Mouse (Mus musculus): ENCODE results near the gene Sec1.

Gene Sec1

GRCm38 (mm10) chr7:45708221-45708761, 14.1 kb upstream of the Sec1 start:
- in situ Hi-C loops (cut with MboI; ENCODE audit: low pct_unique_long_range_greater_than_20kb in 1 of 2, low sequenced_read_pairs in 2 of 2, unreplicated experiment in 1 of 2): no loop called here

- in situ Hi-C loops (cut with MboI; ENCODE audit: low pct_unique_long_range_greater_than_20kb in 1 of 2, low sequenced_read_pairs in 2 of 2, unreplicated experiment in 1 of 2): no loop called here
These were observed 13.3 kb upstream of the Sec1 start for GRCm38 (mm10) chr7:45707375-45707967.

- in situ Hi-C loops (cut with MboI; ENCODE audit: low pct_unique_long_range_greater_than_20kb in 1 of 2, low sequenced_read_pairs in 2 of 2, unreplicated experiment in 1 of 2): no loop called here
These were observed 12.6 kb upstream of the Sec1 start for GRCm38 (mm10) chr7:45706721-45707241.

DNA sequence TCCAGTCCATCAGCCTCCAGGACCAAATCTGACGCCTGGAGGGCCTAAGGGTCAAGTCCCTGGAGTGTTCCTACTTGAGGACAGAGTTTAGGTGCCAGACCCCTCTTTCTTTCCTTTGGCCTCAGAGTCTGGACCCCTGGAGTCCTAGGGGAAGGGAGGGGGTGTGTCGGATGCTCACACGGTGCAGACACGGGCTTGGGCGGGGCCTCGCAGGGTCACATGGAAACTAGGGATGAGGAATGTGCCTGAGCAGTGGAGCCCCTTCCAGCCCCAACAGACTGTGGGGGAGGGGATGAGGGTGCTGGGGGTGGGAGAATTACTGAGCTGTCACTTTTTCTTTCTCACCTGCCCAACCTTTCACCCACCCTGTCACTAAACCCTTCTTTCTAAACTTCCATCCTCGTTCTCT, 11.7 kb upstream of the Sec1 start:
- in situ Hi-C loops (cut with MboI; ENCODE audit: low pct_unique_long_range_greater_than_20kb in 1 of 2, low sequenced_read_pairs in 2 of 2, unreplicated experiment in 1 of 2): no loop called here

DNA sequence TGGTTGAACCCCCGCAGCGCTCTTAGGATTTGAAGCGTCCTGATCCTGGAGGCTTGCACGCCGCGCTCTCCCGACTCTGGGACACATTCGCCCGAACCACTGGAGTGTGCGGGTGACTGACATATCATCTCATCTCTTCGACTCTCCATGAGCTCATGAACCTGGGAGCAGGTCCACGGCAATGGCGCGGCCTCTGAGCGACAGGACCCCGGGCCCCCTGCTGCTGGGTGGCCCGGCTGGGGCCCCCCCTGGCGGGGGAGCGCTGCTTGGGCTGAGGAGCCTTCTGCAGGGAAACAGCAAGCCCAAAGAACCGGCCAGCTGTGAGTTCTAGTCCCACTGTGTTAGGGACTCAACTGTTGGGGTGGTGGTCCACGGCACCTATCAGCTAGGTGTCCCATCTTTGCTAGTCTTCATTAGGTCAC, 11.3 kb upstream of the Sec1 start:
- in situ Hi-C loops (cut with MboI; ENCODE audit: low pct_unique_long_range_greater_than_20kb in 1 of 2, low sequenced_read_pairs in 2 of 2, unreplicated experiment in 1 of 2): no loop called here

DNA sequence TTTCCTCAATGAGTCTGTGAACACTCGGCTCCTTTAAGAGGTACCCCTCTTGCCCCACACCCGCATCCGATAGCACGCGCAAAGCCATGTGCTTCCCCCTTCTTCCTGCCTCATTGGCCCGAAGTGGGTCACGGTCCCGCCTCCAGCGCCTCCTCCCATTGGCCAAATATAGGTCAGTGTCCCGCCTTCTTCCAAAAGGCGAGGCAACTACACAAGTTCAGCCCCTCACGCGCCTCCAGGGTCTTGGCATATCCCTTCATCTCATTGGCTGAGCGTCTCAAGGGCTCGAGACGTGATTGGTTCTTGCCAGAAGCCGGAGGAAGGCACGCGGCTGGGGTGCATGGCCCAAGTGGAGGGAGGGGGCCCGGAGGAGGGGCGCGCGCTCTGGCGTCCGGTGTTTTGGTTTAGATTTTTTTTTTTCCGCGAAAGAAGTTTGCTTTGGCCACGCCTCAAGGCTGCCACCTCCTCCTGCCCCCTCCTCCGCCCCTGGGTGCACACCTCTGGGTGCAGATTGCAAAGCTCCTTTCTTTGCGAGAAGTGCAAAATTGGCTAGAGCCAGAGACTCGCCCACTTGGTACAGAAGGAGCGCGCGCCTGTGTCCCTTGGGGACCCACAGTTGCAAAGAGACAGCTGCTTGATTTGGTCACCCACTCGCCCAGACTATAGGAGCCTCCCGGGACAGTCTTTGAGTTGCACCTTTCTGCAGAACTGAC, 10.7 kb upstream of the Sec1 start, which contains the start of gene Dbp:
Dbp (plus strand) TSS at position 359 of the 713 bp plus-strand sequence.
- in situ Hi-C loops (cut with MboI; ENCODE audit: low pct_unique_long_range_greater_than_20kb in 1 of 2, low sequenced_read_pairs in 2 of 2, unreplicated experiment in 1 of 2): no loop called here

DNA sequence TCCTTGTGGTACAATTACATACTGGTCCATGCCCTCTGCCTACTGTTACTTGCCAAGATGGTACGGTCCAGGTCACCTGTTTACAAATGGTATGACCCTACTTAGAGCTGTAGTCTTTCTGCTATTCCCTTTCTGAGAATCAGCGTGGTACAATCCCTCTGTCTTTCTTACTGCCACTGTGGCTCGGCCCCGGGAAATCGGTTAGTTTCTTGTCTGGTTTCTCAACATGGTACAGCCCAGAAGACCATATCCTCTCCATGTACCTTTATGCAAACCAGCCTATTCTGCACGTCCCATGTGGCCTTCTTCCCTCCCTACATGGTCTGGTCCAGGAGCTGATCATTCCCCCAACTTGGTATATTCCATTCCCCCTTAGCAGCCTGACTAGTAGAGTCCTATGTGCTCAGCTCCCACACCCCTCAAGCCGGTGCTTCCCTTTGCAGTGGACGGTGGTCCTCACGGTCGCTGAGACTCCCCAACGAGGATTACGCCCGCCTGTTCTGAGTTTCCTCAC, 9.9 kb upstream of the Sec1 start:
- in situ Hi-C loops (cut with MboI; ENCODE audit: low pct_unique_long_range_greater_than_20kb in 1 of 2, low sequenced_read_pairs in 2 of 2, unreplicated experiment in 1 of 2): no loop called here

DNA sequence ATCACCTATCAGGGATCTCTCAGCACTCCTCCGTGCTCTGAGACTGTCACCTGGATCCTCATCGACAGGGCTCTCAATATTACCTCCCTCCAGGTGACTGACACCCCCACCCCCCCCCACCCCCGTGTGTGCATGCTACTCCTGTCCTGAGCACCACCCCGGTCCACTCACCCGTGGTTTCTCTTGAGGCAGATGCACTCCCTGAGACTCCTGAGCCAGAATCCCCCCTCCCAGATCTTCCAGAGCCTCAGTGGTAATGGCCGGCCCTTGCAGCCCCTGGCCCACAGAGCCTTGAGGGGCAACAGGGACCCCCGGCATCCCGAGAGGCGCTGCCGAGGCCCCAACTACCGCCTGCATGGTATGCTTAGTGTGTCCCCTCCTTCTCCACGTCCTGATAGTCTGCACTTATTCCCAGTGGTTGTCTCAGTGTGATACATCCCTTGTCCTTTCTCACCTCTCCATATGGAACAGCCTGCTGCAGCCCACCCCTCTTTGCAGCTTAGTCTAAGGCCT, 9.4 kb upstream of the Sec1 start:
- in situ Hi-C loops (cut with MboI; ENCODE audit: low pct_unique_long_range_greater_than_20kb in 1 of 2, low sequenced_read_pairs in 2 of 2, unreplicated experiment in 1 of 2): no loop called here

GRCm38 (mm10) chr7:45702809-45703520, 8.8 kb upstream of the Sec1 start:
- in situ Hi-C loops (cut with MboI; ENCODE audit: low pct_unique_long_range_greater_than_20kb in 1 of 2, low sequenced_read_pairs in 2 of 2, unreplicated experiment in 1 of 2): no loop called here

DNA sequence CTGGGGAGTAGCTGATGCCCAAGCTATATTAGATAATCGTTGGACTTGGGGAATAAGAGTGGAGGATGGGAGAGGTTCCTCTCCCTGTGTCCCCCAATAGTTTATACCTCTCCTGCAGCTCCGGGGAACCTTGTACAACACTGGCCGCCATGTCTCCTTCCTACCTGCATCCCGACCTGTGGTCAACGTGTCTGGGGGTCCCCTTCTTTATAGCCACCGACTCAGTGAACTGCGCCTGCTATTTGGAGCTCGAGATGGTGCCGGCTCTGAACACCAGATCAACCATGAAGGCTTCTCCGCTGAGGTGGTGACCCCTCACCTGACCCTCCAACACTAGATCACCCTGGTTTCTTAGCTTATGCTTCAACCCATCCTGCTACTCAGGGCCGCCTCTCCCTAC, 8.1 kb upstream of the Sec1 start:
- in situ Hi-C loops (cut with MboI; ENCODE audit: low pct_unique_long_range_greater_than_20kb in 1 of 2, low sequenced_read_pairs in 2 of 2, unreplicated experiment in 1 of 2): no loop called here

GRCm38 (mm10) chr7:45701607-45702006, 7.4 kb upstream of the Sec1 start:
- in situ Hi-C loops (cut with MboI; ENCODE audit: low pct_unique_long_range_greater_than_20kb in 1 of 2, low sequenced_read_pairs in 2 of 2, unreplicated experiment in 1 of 2): no loop called here

DNA sequence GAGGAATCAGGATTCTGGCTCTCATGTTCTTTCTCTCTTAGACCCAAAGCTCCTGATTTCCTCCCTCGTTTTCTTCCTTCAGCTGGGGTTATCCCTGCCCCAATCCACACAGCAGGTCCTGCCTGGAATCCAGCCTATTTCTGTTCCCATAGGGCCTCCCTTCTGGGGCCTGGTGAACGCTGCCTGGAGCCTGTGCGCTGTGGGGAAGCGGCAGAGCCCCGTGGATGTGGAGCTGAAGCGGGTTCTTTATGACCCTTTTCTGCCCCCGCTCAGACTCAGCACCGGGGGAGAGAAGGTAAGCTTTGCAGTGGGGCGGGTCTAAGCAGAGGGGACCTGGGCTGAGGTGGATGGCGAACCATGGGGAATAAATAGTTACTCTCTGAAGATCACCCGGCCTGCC, 6.9 kb upstream of the Sec1 start:
- in situ Hi-C loops (cut with MboI; ENCODE audit: low pct_unique_long_range_greater_than_20kb in 1 of 2, low sequenced_read_pairs in 2 of 2, unreplicated experiment in 1 of 2): no loop called here

GRCm38 (mm10) chr7:45700301-45701015, 6.3 kb upstream of the Sec1 start:
- in situ Hi-C loops (cut with MboI; ENCODE audit: low pct_unique_long_range_greater_than_20kb in 1 of 2, low sequenced_read_pairs in 2 of 2, unreplicated experiment in 1 of 2): no loop called here

DNA sequence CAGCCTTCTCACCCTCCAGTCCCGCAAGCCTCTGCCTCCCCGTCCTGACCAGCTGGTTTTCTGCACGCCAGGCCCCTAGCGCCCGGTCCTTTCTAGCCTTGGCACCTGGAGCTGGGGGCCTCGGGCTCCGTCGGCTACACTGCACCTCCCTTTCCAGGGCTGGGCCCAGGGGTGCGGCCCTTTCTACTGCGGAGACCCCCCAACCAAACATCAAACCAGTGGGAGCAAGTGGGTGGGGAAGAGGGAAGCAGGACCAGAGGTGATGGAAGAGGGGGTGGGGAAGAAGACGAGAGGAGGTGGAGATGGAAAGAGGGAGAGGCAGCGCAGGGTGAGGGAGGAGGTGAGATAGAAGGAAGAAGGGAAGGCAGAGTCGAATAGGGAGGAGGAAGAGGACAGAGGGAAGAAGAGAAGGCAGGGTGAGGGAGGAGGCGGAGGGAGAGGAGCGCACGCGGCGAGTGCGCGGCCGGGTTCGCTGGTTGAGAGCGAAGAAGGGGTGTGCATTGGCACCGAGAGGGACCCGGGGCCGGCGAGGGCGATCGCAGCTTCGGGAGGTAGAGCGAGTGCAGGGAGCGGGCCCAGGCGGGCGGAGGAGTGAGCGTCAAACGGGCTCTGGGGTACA, 5.4 kb upstream of the Sec1 start, which contains the start of gene Car11:
Car11 (plus strand) TSS at position 321 of the 619 bp plus-strand sequence.
- in situ Hi-C loops (cut with MboI; ENCODE audit: low pct_unique_long_range_greater_than_20kb in 1 of 2, low sequenced_read_pairs in 2 of 2, unreplicated experiment in 1 of 2): no loop called here

GRCm38 (mm10) chr7:45697894-45698293, 3.7 kb upstream of the Sec1 start:
- in situ Hi-C loops (cut with MboI; ENCODE audit: low pct_unique_long_range_greater_than_20kb in 1 of 2, low sequenced_read_pairs in 2 of 2, unreplicated experiment in 1 of 2): no loop called here

DNA sequence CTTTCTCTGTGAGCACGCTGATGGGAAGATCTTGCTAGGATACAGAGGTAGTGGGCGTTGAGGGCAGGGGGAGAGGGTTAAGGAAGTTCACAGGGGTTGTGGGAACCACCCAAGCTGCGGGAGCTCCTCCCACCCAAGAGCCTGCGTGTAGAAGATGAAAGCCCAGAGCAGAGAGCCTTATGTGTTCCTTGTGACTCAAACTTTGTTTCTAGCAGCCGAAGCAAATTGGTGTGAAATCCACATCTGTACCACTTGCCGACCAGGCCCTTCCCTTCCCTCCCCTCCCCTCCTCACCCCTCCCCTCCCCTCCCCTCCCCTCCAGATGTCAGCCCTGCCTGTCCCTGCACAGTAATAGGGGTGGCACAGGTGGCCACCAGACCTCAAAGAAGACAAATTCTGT, 896 bp upstream of the Sec1 start:
- in situ Hi-C loops (cut with MboI; ENCODE audit: low pct_unique_long_range_greater_than_20kb in 1 of 2, low sequenced_read_pairs in 2 of 2, unreplicated experiment in 1 of 2): no loop called here

- in situ Hi-C loops (cut with MboI; ENCODE audit: low pct_unique_long_range_greater_than_20kb in 1 of 2, low sequenced_read_pairs in 2 of 2, unreplicated experiment in 1 of 2): no loop called here
These were observed 1.8 kb downstream of the Sec1 start for GRCm38 (mm10) chr7:45692364-45692763.

DNA sequence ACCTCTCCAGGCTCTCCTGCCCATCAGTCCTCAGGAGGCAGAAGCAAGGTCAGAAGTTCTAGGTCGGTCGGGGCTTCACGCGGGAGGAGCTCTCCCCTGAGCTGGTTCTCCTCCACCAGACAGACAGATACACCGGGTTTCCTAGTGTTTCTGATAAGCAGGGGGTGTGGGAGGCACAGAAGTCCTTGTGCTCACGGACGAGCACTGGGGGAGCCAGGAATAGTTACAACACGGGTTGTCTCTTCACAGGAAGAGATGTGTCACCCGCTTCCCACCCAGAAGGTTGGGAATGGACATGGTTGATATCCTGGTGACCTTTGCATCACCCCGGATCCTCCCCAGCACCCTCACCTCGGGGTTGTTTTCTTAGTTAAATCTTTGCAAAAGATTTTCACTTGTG, 4.4 kb downstream of the Sec1 start:
- in situ Hi-C loops (cut with MboI; ENCODE audit: low pct_unique_long_range_greater_than_20kb in 1 of 2, low sequenced_read_pairs in 2 of 2, unreplicated experiment in 1 of 2): no loop called here
